ENCODE assay signal across 8 mouse cellular contexts in genomic region chr11:69396772-69397171, GRCm38 (mm10). TPM values are rescaled to one million over a fixed set of nuclear protein-coding genes. Genes with fewer than 3 reads are reported as not detected.
DNase-seq lines count a peak whose midpoint lies in the region; ATAC-seq and TF ChIP-seq lines count a peak whose summit lies in the region.

No protein-coding gene starts in this region.

- H3K9ac ChIP-seq in heart, embryonic 11.5 days (ENCODE audit: low read depth, low read length): peak overlapping the region; percentile 86

- peaks cover 43% of the 10 kb centered on the region for H3K4me1 ChIP-seq in heart, embryonic 11.5 days (ENCODE audit: control insufficient read depth, insufficient read depth, low read length)
- H3K4me1 ChIP-seq in testis, adult 2 months (ENCODE audit: control insufficient read depth, insufficient read depth, low read length): peaks cover 32% of the 10 kb centered on the region

- no peak for TF ChIP-seq CTCF in testis, adult 2 months (IDR thresholded peaks at IDR 0.05; ENCODE audit: control insufficient read depth, insufficient read depth, insufficient replicate concordance, low read depth, low read length)

- no peaks in the 10 kb centered on the region for H3K9me3 ChIP-seq in heart, embryonic 11.5 days (replicated peaks; ENCODE audit: control insufficient read depth, low read length)

- 20% methylated on average over 11 of the region's 11 CpGs for WGBS in heart, embryonic 11.5 days (ENCODE audit: insufficient replicate concordance)

- peak overlapping the region; percentile 59 for H3K4me3 ChIP-seq in heart, embryonic 11.5 days (ENCODE audit: low read depth, low read length)
- peak overlapping the region; percentile 91 for H3K4me3 ChIP-seq in testis, adult 2 months (ENCODE audit: control insufficient read depth, low read depth, low read length)

- no peak for TF ChIP-seq POLR2A in testis, adult 2 months (IDR thresholded peaks at IDR 0.05; ENCODE audit: control insufficient read depth, low read depth, low read length)

- no peak for ATAC-seq in heart, embryonic 11.5 days (replicated peaks; ENCODE audit: insufficient number of reproducible peaks, low FRiP score, low TSS enrichment)

- peak; percentile 46 to 59 for DNase-seq in right cerebral cortex, postnatal 10 days (ENCODE audit: low spot score in 2 of 2)
- no peak for DNase-seq in right cerebral cortex, postnatal 25 days
- DNase-seq in embryo, embryonic 11 days: peak; percentile 39
- peak; percentile 64 to 69 for DNase-seq in kidney, adult 8-10 months
- DNase-seq in lung, postnatal 10 days: peak; percentile 77
- no peak for DNase-seq in right cerebral cortex, postnatal 36 days (ENCODE audit: low spot score in 2 of 2)

- peaks cover 21% of the 10 kb centered on the region for H3K36me3 ChIP-seq in heart, embryonic 11.5 days (ENCODE audit: control insufficient read depth, insufficient read depth, low read length)
- no peaks in the 10 kb centered on the region; the same call in 1 of the 2 replicates for H3K36me3 ChIP-seq in testis, adult 2 months (ENCODE audit: control insufficient read depth, insufficient read depth, low read length)

- H3K27me3 ChIP-seq in heart, embryonic 11.5 days (ENCODE audit: control insufficient read depth, insufficient read depth, low read length): no peaks in the 10 kb centered on the region
- no peaks in the 10 kb centered on the region for H3K27me3 ChIP-seq in testis, adult 2 months (ENCODE audit: control insufficient read depth, insufficient read depth, low read length)

- H3K27ac ChIP-seq in heart, embryonic 11.5 days (ENCODE audit: low read depth, low read length): peak overlapping the region; percentile 89
- H3K27ac ChIP-seq in testis, adult 2 months (ENCODE audit: control insufficient read depth, insufficient read depth, low read depth, low read length): peak overlapping the region; percentile 96

- H3K4me2 ChIP-seq in heart, embryonic 11.5 days: peak overlapping the region; percentile 81

RNA-seq across cellular contexts. Expression of gene Tmem88, which starts 1.3 kb away (rescaled TPM):
- polyA plus RNA-seq in heart, embryonic 11.5 days (2014; fragmentation: Nextera tagmentation; extraction: Ambion mirVana): 30.5 and 31.7 TPM in 2 replicates
- polyA plus RNA-seq in testis, adult 2 months (2012; rRNA removed): 2.0 and 2.4 TPM in 2 replicates

RNA-seq across cellular contexts. Expression of gene Cyb5d1, which starts 1.3 kb away (rescaled TPM):
- polyA plus RNA-seq in heart, embryonic 11.5 days (2014; fragmentation: Nextera tagmentation; extraction: Ambion mirVana): 19.6 and 25.0 TPM in 2 replicates
- 35.3 and 42.5 TPM in 2 replicates for polyA plus RNA-seq in testis, adult 2 months (2012; rRNA removed)

RNA-seq across cellular contexts. Expression of gene Naa38, which starts 1.5 kb away (rescaled TPM):
- polyA plus RNA-seq in heart, embryonic 11.5 days (2014; fragmentation: Nextera tagmentation; extraction: Ambion mirVana): 166 and 170 TPM in 2 replicates
- polyA plus RNA-seq in testis, adult 2 months (2012; rRNA removed): 325 and 343 TPM in 2 replicates

RNA-seq across cellular contexts. Expression of gene Kdm6b, which starts 16.7 kb away (rescaled TPM):
- 21.5 and 25.1 TPM in 2 replicates for polyA plus RNA-seq in heart, embryonic 11.5 days (2014; fragmentation: Nextera tagmentation; extraction: Ambion mirVana)
- polyA plus RNA-seq in testis, adult 2 months (2012; rRNA removed): 8.0 and 8.6 TPM in 2 replicates

RNA-seq across cellular contexts. Expression of gene Chd3, which starts 27.6 kb away (rescaled TPM):
- 15.5 and 21.8 TPM in 2 replicates for polyA plus RNA-seq in heart, embryonic 11.5 days (2014; fragmentation: Nextera tagmentation; extraction: Ambion mirVana)
- polyA plus RNA-seq in testis, adult 2 months (2012; rRNA removed): 49.4 and 52.5 TPM in 2 replicates

Comparison
In these comparisons a context has a peak if more than half of its experiments do, and no peak if none do; other contexts are left out.
1. DNase-seq: peak in right cerebral cortex, postnatal 10 days (2 of 2), embryo, embryonic 11 days (single experiment), kidney, adult 8-10 months (2 of 2) and lung, postnatal 10 days (single experiment); none in right cerebral cortex, postnatal 25 days (single experiment) and right cerebral cortex, postnatal 36 days (0 of 2).